Mouse (Mus musculus) kidney, adult 2 months (tissue): ENCODE measurements around the gene Gm20695.

Experiments
- CTCF ChIP-seq: fragments of 200-500 bp; conservative IDR thresholded peaks from 2 replicates; pipeline ENCODE4 v1.5.1; 2011; ENCODE audit warnings: low read depth, mild to moderate bottlenecking, control low read depth, low read length, moderate library complexity, mixed read lengths; ENCODE audit not compliant: insufficient read depth, insufficient read length
- POLR2A ChIP-seq: fragments of 200-500 bp; IDR thresholded peaks from one replicate; pipeline ENCODE4 v1.6.1; 2011; ENCODE audit warnings: low read depth, low read length, control low read depth

DNA sequence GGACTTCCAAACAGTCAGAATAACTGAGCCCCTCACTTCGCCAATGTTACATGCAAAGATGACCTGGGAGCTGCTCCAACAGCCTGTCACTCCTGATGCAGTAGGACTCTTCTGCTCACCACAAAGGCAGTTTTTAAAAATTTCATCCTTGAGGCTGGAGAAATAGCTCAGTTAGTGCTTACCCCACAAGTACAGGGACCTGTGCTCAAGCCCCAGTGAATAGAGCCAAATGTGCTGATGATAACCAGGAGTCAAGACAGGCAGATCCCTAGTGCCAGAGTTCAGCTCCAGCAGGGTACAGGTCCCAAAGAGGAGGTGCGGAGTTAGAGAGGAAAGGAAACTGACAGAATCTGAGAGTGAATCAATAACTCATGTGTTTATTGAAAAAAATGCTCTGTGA, 49.0 kb upstream of the Gm20695 start:
- TF ChIP-seq CTCF, result no peak
- TF ChIP-seq POLR2A, result no peak
